Mouse (Mus musculus): ENCODE data around the gene Gm5142. TPM values are rescaled to one million over a fixed set of nuclear protein-coding genes. Genes with fewer than 3 reads are reported as not detected.

Gm5142 gene
- polyA plus RNA-seq, 1 experiment from 2014 or later = not detected

- H3K4me3 ChIP-seq = no peak overlapping the region
- H3K36me3 ChIP-seq = no peaks in the 10 kb centered on the region
- no peak overlapping the region for H3K27ac ChIP-seq (replicated peaks)
- no peaks in the 10 kb centered on the region for H3K27me3 ChIP-seq (ENCODE audit: low read depth, poor library complexity, severe bottlenecking)
- WGBS = 76% methylated on average over 3 of the region's 3 CpGs
- no peaks in the 10 kb centered on the region for H3K4me1 ChIP-seq
- no peaks in the 10 kb centered on the region for H3K9me3 ChIP-seq (replicated peaks)
- DNase-seq (ENCODE audit: low spot score) = no peak
These were observed 21.4 kb downstream of the Gm5142 start for GRCm38 (mm10) chr14:59157016-59157698.

DNA sequence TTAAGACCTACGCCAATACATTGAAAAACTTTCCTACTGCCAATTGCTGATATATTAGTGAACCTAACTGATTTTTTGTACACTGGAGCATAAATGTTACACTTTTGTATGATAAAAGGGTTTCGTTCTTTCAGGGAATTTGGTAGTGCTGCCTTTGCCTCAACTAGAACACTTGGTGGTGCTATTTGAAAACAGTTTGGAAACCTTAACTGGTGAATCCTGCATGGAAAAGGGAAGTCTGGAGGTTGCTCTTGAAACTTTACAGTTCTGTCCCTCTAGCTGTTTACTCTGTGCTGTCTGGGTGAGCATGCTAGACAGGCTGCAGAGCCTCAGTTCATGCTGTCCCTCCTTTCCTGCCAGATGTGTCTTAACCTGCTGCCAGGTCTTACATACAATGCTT lies 23.0 kb downstream of the Gm5142 start:
- no peak for DNase-seq (ENCODE audit: low spot score)
- WGBS = 87% methylated on average over 2 of the region's 2 CpGs
- no peak overlapping the region for H3K4me3 ChIP-seq

DNA sequence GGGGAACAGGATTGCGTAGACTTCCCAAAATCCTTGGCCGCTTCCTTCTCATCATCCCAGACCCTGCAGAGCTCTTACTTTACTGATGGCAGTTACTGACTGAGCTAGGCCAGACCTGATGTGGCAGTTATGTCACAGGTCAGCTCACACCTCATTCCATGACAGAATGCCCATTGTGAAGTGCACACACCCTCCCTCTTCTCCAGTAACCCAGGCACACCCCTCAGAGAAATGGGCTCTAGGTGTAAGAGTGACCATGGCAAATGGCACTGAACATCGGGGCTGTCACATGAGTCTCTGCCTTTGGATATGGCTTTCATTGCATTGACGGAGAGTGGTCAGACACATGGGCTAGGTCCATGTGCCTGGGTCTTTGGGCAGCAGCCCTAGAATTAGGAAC lies 35.8 kb downstream of the Gm5142 start, which contains the start of gene 1700129C05Rik:
TSS of gene 1700129C05Rik (minus strand) at position 101 of the 400 bp plus-strand sequence.
- Histone ChIP-seq H3K27ac (replicated peaks) (no peak within 1 kb of the TSS), H3K9me3 (replicated peaks) (no peaks in the 10 kb centered on the region), H3K4me3 (no peak within 1 kb of the TSS), H3K27me3 (ENCODE audit: low read depth, poor library complexity, severe bottlenecking) (no peaks in the 10 kb centered on the region), H3K36me3 (no peaks in the 10 kb centered on the region), H3K4me1 (no peaks in the 10 kb centered on the region)
- WGBS = 91% methylated on average over 4 of the region's 4 CpGs
- no peak for DNase-seq (ENCODE audit: low spot score)

More for the DNA sequence above, 23.0 kb downstream of the Gm5142 start:
- Histone ChIP-seq H3K27me3 (ENCODE audit: low read depth, poor library complexity, severe bottlenecking) (no peaks in the 10 kb centered on the region), H3K27ac (replicated peaks) (no peak overlapping the region), H3K36me3 (no peaks in the 10 kb centered on the region), H3K9me3 (replicated peaks) (no peaks in the 10 kb centered on the region), H3K4me1 (no peaks in the 10 kb centered on the region)

DNA sequence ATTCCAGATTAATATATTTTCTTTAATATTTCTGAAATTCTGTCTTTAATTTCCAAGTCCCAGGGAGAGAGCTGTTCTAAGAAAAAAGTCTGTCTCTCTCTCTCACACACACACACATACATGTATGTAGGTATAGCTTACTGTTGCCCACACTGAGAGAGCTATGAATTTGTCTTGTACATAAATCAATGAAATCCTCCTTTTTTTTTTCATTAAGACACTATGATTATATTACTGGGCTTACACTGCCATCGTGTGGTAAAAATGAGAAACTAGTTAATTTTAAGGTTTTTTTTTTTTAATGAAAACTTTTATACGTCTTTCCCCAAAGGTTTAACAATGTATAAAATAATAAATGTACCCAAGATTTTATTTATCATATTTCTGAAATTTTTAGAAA lies 64.3 kb downstream of the Gm5142 start:
- no peak for DNase-seq (ENCODE audit: low spot score)
- no peaks in the 10 kb centered on the region for H3K9me3 ChIP-seq (replicated peaks)

More for the DNA sequence above, 64.3 kb downstream of the Gm5142 start:
- no peaks in the 10 kb centered on the region for H3K36me3 ChIP-seq
- no peak overlapping the region for H3K4me3 ChIP-seq
- no peaks in the 10 kb centered on the region for H3K27me3 ChIP-seq (ENCODE audit: low read depth, poor library complexity, severe bottlenecking)
- H3K4me1 ChIP-seq = no peaks in the 10 kb centered on the region
- H3K27ac ChIP-seq (replicated peaks) = no peak overlapping the region
- 10% methylated on average over 2 of the region's 2 CpGs for WGBS

Other genes starting within 250 kb of the Gm5142 start
- gene 1700129C05Rik, start 35.9 kb downstream of the Gm5142 start, polyA plus RNA-seq (2016; fragmentation: Nextera tagmentation; extraction: Ambion mirVana) = not detected in 2 replicates
- 114 and 122 TPM in 2 replicates for gene Rcbtb1, start 22.5 kb upstream of the Gm5142 start, polyA plus RNA-seq (2016; fragmentation: Nextera tagmentation; extraction: Ambion mirVana)
- not detected in 2 replicates for gene Gm6904, start 81.5 kb upstream of the Gm5142 start, polyA plus RNA-seq (2016; fragmentation: Nextera tagmentation; extraction: Ambion mirVana)
- not detected in 2 replicates for gene Phf11a, start 118.8 kb upstream of the Gm5142 start, polyA plus RNA-seq (2016; fragmentation: Nextera tagmentation; extraction: Ambion mirVana)
- 0.27 TPM in 1 of 2 replicates, not detected in the other for gene Phf11b, start 162.6 kb upstream of the Gm5142 start, polyA plus RNA-seq (2016; fragmentation: Nextera tagmentation; extraction: Ambion mirVana)
- gene Phf11d, start 186.7 kb upstream of the Gm5142 start, polyA plus RNA-seq (2016; fragmentation: Nextera tagmentation; extraction: Ambion mirVana) = 0.25 and 0.30 TPM in 2 replicates
- 0.67 TPM in 2 replicates for gene Phf11c, start 216.6 kb upstream of the Gm5142 start, polyA plus RNA-seq (2016; fragmentation: Nextera tagmentation; extraction: Ambion mirVana)